Mouse (Mus musculus) heart, postnatal 0 days (tissue): ENCODE data around the gene Foxj3.

Source experiments
- CTCF ChIP-seq: IDR thresholded peaks from 2 replicates; pipeline ENCODE4 v1.5.1; 2016; ENCODE audit warnings: antibody characterized with exemption, control low read depth, low read depth
- EP300 ChIP-seq: IDR thresholded peaks from 2 replicates; pipeline ENCODE4 v1.6.1; 2016; ENCODE audit warnings: antibody characterized with exemption, low read depth

DNA sequence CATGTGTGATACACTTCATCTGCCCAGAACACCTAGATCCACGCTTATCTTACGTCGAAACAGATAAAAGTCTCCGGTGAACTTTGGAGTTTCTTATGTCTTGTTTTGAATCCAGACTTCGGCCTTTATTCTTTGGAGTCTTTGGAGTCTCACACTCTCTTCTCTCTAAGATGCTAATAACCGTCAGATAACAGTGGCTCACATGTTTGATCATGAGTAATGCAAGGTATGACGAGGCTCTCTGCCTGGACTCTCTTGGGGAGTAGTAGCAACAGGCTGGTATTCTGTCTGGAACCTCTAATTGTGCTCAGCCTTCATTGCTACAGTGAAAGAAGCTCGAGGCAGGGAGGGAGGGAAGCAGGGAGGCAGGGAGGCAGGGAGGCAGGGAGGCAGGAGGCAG is 123.2 kb downstream of the Foxj3 start:
- no peak for TF ChIP-seq CTCF
- no peak for TF ChIP-seq EP300
